ENCODE assay signal across 8 mouse cellular contexts in genomic region chr5:133010624-133011575, GRCm38 (mm10).
DNase-seq lines count a peak whose midpoint lies in the region; TF ChIP-seq lines count a peak whose summit lies in the region.

No protein-coding gene starts in this region.

- DNase-seq in adrenal gland, postnatal 10 days = peak; percentile 44
- no peak for DNase-seq in adrenal gland, postnatal 25 days
- peak; percentile 16 for DNase-seq in ovary, adult 18-20 months (ENCODE audit: low spot score)
- no peak for DNase-seq in ovary, postnatal 10 days (ENCODE audit: low spot score)
- peak; percentile 55 to 60 for DNase-seq in heart, postnatal 14 days
- peak; percentile 4 for DNase-seq in lung, postnatal 36 days
- no peak for DNase-seq in thymus, adult 2 months
- DNase-seq in neural tube, embryonic 10.5 days (ENCODE audit: extremely low spot score, low spot score) = no peak

- whole genome bisulfite sequencing in thymus, adult 2 months = 91% methylated on average over 14 of the region's 14 CpGs

- intact Hi-C loops in heart, postnatal 14 days (cut with DNase I) = no loop called here

- no peaks in the 10 kb centered on the region for H3K36me3 ChIP-seq in thymus, adult 2 months (ENCODE audit: control insufficient read depth, insufficient read depth, low read length)

- H3K27me3 ChIP-seq in thymus, adult 2 months (ENCODE audit: control insufficient read depth, insufficient read depth, low read length) = no peaks in the 10 kb centered on the region

- TF ChIP-seq CTCF in thymus, adult 2 months (IDR thresholded peaks at IDR 0.05; ENCODE audit: borderline replicate concordance, control insufficient read depth, extremely low read depth, insufficient read depth, low read length, poor library complexity) = no peak

- no peak overlapping the region for H3K27ac ChIP-seq in thymus, adult 2 months (ENCODE audit: control insufficient read depth, insufficient read depth, low read length)

- H3K4me3 ChIP-seq in thymus, adult 2 months (ENCODE audit: control insufficient read depth, insufficient read depth, low read length) = no peak overlapping the region

- H3K4me1 ChIP-seq in thymus, adult 2 months (replicated peaks; ENCODE audit: control insufficient read depth, insufficient read depth, low read length) = no peaks in the 10 kb centered on the region

- no peak for TF ChIP-seq POLR2A in thymus, adult 2 months (IDR thresholded peaks at IDR 0.05; ENCODE audit: control insufficient read depth, extremely low read depth, insufficient read depth, low read length, poor library complexity)

Comparison
In these comparisons a context has a peak if more than half of its experiments do, and no peak if none do; other contexts are left out.
1. DNase-seq: peak in adrenal gland, postnatal 10 days (single experiment), ovary, adult 18-20 months (single experiment), heart, postnatal 14 days (2 of 2) and lung, postnatal 36 days (single experiment); none in adrenal gland, postnatal 25 days (single experiment), ovary, postnatal 10 days (single experiment), thymus, adult 2 months (single experiment) and neural tube, embryonic 10.5 days (single experiment).